Mouse (Mus musculus) brain, embryonic 14.5 days (tissue): Measurements from ENCODE around the gene Abcf1.

Source experiments
- CTCF ChIP-seq: fragments of 200-500 bp; IDR thresholded peaks from 2 replicates; pipeline ENCODE4 v1.5.1; 2012; ENCODE audit warnings: inconsistent platforms, mild to moderate bottlenecking, moderate library complexity, borderline replicate concordance; ENCODE audit not compliant: insufficient read depth, insufficient read length; ENCODE audit errors: extremely low read depth
- POLR2A ChIP-seq: fragments of 200-500 bp; IDR thresholded peaks from 2 replicates; pipeline ENCODE4 v1.6.1; 2012; ENCODE audit warnings: mild to moderate bottlenecking, inconsistent platforms, borderline replicate concordance; ENCODE audit not compliant: poor library complexity, insufficient read depth, insufficient read length, severe bottlenecking; ENCODE audit errors: extremely low read depth

GRCm38 (mm10) chr17:35939941-35940340 lies 29.6 kb downstream of the Abcf1 start:
- TF ChIP-seq CTCF: no peak
- no peak for TF ChIP-seq POLR2A
